Mouse (Mus musculus) thymus, postnatal 10 days (tissue): ENCODE results near the gene Dnase2a.

Source experiments
- DNase-seq, 2 experiments: peaks; one replicate each; pipeline ENCODE4 v3.0.0; 2021; ENCODE audit warnings: low spot score in 2 of 2

Dnase2a gene

DNA sequence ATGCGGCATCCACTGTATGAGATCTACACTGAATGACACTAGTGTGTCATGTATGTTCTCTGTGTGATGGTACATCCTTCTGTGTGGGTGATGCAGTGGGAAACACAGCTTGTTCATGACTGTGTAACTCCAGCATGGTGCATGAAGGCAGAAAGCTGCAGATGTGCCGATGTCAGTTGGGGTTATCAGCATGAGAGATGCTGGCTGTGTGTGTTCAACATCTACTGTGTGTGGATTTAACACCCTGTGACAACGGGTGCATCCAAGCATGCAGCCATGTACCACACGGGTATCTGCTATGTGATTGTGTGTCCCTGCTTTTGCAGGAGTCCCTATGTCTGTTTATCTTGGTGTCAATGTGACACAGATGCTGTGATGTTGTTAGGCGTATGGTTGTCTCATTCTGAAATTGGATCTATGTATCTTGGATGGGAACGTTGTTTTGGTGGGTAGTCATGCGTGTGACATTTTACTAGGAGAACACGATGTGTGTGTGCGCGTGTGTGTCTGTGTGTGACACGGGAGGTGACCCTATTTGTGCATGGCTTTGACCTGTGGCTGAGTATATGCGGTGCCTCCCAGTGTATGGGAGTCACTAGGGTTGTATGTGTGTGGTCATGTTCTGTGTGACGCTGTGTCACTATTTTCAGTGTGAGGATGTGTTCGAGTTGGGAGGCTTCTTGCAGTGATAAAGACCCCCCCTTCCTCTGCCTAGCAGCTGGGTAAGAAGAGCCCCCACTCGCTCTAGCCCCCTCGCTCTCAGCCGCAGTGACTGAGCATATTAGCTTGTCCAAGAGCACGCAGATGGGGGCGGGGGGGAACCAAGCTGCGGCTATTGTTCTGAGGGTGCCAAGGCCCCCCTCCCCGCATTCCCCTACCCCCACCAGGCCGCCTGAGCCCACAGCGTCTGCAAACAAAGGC is 27.9 kb downstream of the Dnase2a start:
- DNase-seq = no peak

DNA sequence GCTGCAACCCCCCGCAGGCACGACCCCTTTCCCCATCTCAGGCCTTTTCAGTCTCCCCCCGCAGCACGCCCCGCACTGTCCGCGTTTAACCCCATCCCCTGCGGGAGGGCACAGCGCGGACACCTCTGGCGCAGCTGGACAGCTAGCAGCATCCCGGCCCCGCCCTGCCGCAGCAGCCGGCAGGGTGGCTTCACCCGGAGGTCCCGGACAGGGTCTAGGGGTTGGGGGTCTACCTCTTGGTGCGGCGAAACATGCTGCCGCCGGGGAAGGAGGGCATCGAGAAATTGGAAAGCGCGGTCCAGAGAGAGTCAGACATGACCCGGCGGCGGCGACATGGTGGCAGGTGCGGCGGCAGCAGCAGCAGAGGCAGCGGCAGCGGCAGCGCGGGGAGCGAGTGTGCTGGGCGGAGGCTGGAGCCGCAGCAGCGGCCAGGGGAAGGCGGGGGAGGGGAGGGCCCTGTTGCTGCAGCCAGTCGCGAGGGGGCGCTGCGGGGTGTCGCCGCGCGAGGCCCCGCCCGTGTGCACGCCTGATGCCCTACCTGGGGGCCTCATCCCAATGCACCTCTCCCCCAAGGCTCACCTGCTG is 28.7 kb downstream of the Dnase2a start, which contains the start of gene Mast1:
Gene Mast1 (minus strand): TSS at position 398 of the 585 bp plus-strand sequence.
- peak in 1 of 2 experiments; percentile 58 for DNase-seq

DNA sequence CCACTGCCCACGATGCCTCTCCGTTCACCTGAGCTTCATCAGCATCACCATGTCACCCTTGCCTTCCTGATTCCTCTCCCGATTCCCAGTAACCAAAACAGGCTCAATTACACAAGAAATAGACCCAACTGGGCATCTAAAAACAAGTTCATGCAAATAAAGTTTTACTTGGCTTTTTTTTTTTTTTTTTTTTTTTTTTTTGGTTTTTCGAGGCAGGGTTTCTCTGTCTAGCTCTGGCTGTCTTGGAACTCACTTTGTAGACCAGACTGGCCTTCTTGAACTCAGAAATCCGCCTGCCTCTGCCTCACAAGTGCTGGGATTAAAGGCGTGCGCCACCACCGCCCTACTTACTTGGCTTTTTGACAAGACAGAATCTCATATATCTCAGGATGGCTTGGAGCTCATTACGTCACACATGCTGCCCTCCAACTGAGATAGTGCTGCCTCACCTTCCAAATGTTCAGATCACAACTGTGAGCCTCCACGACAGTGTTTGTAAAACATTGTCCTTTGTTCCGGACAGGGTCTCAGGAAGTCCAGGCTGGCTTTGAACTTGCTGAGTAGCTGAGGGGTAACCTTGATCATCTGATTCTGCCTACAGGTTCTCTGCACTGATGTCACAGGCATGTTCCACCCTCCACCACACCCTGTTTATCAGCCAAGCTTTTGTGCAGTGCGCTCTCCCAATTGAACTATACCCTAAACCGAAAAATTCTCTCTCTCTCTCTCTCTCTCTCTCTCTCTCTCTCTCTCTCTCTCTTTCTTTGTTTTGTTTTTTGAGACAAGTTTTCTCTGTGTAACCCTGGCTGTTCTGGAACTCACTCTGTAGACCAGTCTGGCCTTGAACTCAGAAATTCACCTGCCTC is 29.5 kb downstream of the Dnase2a start:
- DNase-seq = no peak

DNA sequence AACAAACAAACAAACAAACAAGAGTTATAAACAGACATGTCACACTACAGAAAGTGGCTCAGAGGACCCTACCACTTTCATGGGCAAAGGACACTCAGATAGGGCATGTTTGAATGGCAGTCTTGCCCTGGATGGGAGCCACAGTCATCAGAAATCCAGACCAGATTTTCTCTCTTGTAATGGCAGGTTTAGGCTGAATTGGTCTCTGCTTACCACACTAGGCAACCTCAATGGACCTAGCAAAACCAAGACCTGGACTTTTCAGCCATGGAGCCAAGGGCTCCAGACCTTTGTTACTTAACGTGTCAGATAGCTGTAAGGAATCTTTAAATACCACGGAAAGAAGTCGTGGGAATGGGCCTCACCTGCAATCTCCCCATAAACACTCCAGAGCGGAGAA is 35.3 kb downstream of the Dnase2a start:
- no peak for DNase-seq

DNA sequence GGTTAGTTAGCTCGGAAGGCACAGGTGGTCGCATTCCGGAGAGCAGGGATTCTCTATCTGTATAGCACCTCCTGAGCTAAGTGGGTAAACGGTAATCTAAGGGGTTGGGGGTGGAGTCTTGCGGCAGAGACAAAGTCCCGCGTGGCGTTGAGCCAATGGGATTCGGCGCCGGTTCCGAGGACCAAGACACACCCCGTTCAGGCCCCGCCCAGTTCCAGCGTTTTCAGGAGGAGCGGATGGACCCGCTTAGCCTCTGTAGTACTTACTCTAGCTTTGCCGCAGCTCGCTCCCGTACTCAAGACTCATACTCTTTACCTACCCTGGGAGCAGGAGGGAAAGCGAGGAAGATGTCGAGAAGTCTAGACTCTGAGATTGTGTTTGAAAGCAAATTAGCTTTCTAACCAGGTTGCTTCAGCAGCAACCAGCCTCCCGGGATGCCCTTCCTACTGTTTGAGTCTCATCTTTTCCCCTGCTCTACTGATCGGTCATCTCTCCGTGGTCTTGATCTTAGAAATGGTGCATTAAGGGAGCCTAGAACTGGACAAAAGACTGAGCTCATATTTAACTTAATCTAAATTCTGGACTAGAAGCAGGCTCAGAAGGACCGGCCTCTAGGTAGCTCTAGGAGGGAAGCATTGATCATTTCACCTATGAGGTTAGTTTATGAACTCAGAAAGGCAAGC is 36.3 kb downstream of the Dnase2a start:
- peak; percentile 36 to 39 for DNase-seq

DNA sequence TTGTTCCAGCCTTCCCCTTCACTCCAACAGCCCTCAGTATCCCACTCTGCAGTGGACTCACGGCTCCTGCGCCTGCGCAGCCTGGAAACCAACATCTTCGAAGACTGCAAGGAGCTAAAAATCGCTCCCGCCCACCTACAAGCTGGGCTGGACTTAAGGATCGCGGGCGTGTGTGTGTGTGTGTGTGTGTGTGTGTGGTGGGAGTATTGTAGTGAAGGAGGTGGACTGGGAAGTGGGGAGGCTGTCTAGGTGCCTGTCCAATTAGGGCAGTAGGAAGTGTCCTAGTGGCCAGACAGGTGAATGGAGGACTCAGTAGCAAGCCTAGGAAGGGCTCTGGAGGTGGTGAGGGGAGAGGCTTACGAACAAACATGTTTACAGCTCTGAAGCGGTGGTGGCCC is 36.9 kb downstream of the Dnase2a start:
- no peak for DNase-seq

DNA sequence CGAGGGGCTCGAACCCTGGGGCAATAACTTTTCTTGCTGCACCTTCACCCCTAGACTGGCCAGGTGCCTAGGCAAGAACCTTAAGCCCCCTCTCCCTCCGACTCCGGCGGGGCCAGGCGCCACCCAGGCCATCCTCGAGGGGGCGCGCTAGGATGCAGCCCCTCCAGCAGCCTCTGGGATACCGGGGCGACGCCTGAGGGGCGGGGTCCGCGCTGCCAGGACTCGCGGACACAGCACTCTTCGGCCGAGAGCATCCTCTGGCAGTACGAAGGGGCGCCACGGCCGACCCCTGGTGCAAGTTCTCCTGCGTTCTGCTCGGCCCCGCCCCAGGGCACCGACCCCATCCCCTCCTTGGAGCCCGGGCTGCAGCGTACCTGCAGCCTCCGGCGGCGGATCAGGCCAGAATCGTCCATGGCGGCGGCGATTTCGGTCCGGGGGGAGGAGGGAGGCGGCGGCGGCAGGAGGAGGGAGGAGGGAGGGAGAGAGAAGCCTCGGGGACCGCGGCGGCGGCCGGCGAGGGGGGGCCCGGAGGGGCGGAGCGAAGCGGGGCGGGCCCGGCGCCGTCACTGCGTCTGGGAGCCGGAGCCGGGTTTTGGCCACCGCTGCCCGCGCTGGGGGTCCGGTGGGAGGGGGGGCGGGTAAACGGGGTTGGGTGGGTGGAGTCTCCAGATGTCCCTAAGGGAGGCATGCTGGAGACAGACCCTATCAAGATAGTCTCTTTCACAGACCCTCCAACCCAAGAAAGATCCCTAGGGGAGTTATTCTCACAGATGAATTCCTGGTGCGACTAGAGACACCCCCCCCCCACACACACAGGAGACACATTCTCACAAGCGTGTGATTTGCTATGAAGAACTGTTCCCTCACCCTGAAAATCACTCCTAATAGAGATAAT is 37.5 kb downstream of the Dnase2a start:
- no peak for DNase-seq

DNA sequence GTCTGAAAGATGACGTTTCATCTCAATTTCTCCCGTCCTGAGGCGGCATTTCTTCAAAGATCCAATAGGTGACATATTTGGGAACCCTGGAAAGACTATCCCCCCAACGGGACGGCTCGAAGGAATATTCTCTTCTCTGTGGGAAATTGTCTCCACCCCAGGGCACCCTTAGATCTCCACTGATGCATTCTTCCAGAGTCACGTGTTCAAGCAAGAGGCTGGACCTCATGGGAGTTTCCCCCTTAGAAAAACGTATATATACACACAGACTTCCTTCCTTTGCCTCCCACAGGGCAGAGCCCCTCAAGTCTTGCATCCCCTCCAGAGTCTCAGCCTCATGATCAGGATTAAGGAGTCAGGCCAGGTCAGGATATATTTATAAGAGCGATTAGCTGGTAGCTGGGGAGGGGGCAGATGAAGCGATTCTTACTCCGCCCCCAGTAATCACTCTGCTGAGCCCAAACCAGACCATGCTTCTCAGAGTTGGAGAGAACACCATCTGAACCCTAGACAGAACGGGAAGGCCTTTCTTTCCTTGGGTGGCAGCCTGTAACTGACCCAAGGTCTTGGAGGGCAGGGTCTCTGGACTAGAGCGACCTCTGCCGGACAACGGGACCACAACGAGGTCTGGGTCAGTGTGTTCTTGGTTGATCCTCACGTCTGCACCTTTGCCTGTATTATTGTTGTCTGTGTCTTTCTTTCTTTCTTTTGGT is 38.3 kb downstream of the Dnase2a start, which contains the start of gene Rtbdn:
Gene Rtbdn (plus strand): TSS at position 464 of the 713 bp plus-strand sequence.
- no peak for DNase-seq

DNA sequence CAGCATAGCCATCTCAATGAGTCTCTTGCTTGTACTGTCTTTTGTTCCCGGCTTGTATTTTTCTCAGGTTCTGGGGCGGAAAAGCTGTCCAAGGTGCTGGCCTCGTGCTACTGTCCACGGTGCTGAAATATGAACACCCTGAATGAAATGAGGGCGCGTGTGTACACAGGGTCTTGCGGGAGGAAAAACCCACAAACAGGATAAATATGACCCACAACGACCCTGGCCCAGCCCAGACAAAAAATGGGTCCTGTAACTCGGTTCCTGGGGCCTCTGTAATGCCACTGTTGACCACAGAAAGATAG is 38.8 kb downstream of the Dnase2a start:
- no peak for DNase-seq

DNA sequence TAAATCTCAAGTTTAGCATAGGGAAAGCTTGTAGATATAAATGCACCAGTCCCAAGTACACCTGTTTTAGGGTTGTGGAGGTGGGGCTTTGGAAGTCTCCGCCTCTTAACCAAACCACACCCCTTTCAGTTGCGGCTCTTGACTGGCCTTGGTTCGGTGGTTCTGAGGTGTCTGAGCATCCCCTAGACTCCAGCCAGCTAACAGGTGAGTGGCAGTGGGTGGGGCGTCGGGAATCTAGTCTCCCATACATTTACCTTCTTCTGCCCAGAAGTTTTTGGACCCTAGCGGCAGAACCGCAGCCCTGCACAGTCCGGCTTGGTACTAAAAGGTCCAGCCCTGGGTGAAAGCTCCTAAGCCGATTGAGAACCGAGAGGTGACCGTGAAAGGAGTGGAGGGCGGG is 41.4 kb downstream of the Dnase2a start:
- DNase-seq = no peak

DNA sequence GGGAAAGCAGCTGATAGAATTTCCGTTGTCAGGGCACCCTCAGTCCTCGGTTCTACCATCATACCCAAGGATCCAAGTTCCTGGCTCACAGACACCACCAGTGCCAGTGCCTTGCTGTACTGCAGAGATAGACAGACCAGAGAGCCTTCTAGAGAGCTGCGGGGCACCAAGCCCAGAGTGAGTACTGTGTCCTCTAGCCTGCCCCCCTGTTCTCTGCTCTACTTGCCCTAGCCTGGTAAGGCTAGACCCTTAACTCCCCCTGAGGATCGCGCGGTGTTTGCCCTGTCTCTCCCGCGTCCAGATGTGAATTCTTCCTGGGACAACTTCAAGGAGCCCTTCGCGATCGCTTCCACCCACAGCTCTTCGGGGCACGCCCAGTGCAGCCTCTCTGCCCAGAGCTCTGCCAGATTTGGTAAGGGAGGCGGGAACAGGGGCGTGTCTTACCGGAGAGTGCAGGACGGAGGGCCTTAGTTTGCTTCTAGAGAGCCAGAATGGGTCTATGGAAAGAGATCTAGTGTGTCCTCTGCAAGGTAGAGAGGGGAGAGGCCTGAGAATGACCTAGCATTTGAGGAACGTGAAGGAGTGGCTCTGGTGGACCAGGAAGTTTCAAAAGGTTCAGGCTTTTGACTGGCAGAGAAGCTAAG is 44.4 kb downstream of the Dnase2a start:
- no peak for DNase-seq

DNA sequence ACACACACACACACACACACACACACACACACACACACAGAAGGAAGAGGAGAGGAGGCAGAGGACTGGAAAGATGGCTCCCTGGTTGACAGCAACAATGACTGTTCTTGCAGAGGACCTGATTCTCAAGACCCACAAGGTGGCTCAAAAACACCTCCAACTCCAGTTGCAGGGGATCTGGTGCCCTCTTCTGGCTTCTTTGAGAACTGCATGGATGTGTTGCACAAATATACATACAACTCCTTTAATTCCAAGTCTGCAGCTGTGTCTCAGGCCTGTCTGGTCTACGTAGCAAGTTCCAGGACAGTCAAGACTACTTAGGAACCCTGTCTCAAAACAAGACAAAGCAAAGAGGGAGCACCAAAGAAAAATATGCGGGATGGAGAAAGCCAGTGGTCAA is 48.4 kb downstream of the Dnase2a start:
- peak; percentile 54 to 80 for DNase-seq

DNA sequence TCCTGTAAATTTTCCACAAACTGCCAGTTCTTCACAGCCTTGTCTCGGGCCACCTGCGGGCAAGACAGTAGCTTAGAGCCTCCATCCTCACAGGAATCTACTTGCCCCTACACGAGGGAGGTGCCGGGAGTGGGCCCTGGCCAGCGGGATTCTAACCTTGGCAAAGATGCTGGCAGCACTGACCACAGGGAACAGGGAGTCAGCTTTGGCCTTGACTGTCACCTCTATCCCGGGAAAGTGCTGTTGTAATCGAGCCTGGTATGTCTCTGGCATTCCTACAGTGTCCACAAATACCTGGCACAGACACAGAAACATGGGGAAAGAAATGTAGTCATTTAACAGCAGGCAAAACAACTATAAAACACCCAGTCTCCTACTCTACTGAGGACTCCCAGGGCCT is 51.5 kb downstream of the Dnase2a start:
- no peak for DNase-seq

DNA sequence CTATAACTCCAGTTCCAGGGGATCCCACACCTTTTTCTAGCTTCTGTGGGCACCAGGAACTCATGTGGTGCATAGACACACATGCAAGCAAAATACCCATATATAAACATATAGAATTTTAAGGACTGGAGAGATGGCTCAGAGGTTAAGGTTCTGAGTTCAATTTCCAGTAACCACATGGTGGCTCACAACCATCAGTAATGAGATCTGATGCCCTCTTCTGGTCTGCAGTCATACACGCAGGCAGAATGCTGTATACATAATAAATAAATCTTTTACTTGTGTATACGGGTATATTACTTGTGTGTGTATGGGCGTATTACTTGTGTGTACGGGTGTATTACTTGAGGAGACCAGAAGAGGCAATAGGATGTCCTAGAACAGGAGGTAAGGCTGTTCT is 55.6 kb downstream of the Dnase2a start:
- no peak for DNase-seq

DNA sequence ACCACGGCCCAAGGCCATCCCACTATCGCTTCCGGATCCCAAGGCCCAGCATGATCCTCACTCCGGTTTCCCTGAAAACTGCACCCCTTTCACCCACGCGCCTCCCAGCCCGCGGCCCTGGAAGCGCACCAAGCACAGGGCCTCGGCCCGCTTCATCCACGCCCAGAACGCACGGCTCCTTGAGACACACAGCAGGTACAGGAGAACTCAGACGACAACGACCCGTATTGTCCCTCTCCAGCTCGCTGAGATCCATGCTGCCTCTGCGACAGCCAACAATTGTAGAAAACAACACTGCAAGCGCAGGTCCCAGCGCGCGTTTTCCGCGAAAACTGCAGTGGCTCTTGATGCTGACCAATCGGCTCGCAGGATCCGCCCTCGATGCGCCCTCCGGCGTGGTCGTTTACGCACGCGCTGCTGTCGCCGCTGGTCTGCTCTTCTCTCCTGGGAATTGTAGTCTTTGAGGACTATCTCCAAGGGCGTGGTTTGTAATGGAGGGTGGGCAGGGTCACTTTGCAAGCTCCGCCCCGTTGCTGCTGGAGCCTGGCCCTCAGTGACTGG is 57.5 kb downstream of the Dnase2a start:
- peak; percentile 84 to 86 for DNase-seq

DNA sequence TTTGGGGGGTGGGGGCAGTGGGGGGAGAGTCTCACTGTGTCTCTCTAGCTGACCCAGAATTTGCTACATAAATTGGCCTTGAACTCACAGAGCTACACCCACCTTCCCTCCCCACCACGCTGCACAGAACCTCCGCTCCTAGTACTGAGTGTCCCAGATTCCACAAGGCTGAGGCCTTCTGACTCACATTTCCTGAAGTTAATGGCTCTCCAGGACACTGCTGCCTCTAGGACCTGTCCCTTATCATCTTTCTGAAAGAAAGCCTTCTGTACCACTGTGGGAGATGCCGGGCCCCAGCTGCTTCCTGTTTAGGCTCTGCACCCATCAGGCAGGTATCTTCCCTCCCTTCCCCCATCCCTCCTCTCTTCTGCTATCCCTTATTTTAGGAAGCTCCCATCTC is 58.2 kb downstream of the Dnase2a start:
- no peak for DNase-seq

DNA sequence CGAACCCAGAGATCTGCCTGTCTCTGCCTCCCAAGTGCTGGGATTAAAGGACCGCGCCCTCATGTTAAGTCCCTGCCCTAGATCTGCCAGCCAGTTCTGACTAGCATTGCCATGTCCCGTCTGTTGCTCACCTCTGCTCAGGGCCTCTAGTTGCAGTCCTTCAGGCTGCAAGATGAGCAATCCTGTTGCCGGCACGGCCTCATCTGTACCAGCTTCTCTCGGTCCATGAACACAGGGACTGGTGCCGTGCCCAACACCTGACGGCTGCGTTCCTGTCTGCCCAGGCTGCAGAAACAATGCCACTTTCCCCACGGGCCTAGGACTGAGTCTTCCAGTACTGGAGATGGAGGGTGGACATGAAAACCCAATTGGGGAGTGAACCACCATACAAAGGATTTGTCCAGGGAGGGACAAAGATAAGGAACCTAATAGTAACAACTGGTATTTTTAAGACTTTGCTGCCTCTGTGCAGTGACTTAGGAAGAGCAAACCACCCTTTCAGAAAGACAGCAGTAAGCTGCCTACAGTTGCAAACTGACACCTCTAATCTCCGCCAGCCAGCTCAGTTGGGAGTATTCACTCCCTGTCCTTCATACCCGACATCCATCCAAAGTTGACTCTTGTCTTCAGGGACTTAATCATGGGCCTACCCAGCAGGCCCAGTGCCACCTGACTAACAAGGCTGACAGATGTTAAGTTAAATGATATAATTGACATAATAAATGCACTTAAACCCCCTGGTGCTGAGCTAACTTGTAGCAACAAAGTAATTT is 59.4 kb downstream of the Dnase2a start:
- no peak for DNase-seq

DNA sequence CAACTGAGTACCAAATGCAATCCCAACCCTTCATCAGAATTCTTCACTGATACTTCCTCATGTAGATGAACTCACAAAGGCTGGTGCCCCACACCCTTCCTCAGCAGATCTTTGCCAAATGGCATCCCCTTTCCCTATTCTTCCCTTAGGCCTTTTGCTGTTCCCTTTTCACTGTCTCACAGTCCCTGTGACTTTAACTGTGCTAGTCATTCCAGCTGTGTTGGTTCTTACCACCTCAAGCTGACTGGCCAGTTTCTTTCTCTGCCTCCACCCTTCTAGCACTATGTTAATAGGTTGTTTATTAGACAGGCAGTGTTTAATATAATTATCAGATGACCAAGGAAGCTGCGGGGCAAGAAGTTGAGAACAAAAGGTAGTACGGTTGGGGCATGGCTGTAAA is 60.3 kb downstream of the Dnase2a start:
- no peak for DNase-seq
